Mouse (Mus musculus) CH12.LX (cell line): ENCODE data around the gene Prpf31. TPM values are rescaled to one million over a fixed set of nuclear protein-coding genes. Genes with fewer than 3 reads are reported as not detected.

Experiments used
- DNase-seq: peaks from one replicate; pipeline ENCODE4 v3.0.0-alpha.2; 2013; ENCODE audit errors: extremely low read depth
- H3K27ac ChIP-seq: 2 replicates; pipeline ENCODE4 v1.5.1; 2012; ENCODE audit warnings: low read depth, mild to moderate bottlenecking, control low read depth, moderate library complexity; ENCODE audit not compliant: insufficient read depth
- H3K27me3 ChIP-seq: replicated peaks from 2 replicates; pipeline ENCODE3; 2012; ENCODE audit warnings: inconsistent platforms
- H3K36me3 ChIP-seq, 2 experiments: replicated peaks in 1 of 2; 2 replicates each; pipeline versions ENCODE3 to v1.6.1; 2012; ENCODE audit warnings: inconsistent platforms in 1 of 2, low read length in 1 of 2, mild to moderate bottlenecking in 1 of 2, mixed read lengths in 1 of 2, moderate library complexity in 1 of 2; ENCODE audit not compliant: control insufficient read depth in 1 of 2, insufficient read depth in 1 of 2
- H3K4me1 ChIP-seq, 2 experiments: 2 replicates each; pipeline ENCODE4 v1.6.1; 2012; ENCODE audit warnings: inconsistent platforms in 1 of 2, moderate library complexity in 1 of 2; ENCODE audit not compliant: insufficient read depth in 2 of 2, control insufficient read depth in 1 of 2
- H3K4me2 ChIP-seq: 2 replicates; pipeline ENCODE4 v1.6.1; 2012; ENCODE audit warnings: low read depth, mild to moderate bottlenecking, control low read depth; ENCODE audit not compliant: poor library complexity, insufficient read depth, severe bottlenecking
- H3K4me3 ChIP-seq, 3 experiments: fragments of 150-350 bp in 1 of 3; sonication (generic) in 1 of 3; replicated peaks in 1 of 3; 2 replicates each; pipeline versions ENCODE3 to v1.5.1; 2011 to 2012; ENCODE audit warnings: low read depth in 2 of 3, low read length in 2 of 3, mild to moderate bottlenecking in 2 of 3, moderate library complexity in 2 of 3, control low read depth in 1 of 3, improper control_type of control experiment in 1 of 3, inconsistent platforms in 1 of 3, mixed read lengths in 1 of 3; ENCODE audit not compliant: poor library complexity in 1 of 3
- H3K79me2 ChIP-seq: replicated peaks from 2 replicates; pipeline ENCODE4 v1.6.1; 2012; ENCODE audit warnings: mild to moderate bottlenecking, moderate library complexity; ENCODE audit not compliant: control insufficient read depth, poor library complexity, insufficient read depth, severe bottlenecking; ENCODE audit errors: extremely low read depth
- H3K9ac ChIP-seq: 2 replicates; pipeline ENCODE4 v1.6.1; 2012; ENCODE audit warnings: low read depth, mild to moderate bottlenecking, control low read depth, moderate library complexity; ENCODE audit not compliant: insufficient read depth
- H3K9me3 ChIP-seq: replicated peaks from 2 replicates; pipeline ENCODE3; 2012; ENCODE audit warnings: low read length, inconsistent platforms, mixed read lengths
- BHLHE40 ChIP-seq: IDR thresholded peaks from 2 replicates; pipeline ENCODE4 v1.6.1; 2011; ENCODE audit warnings: mild to moderate bottlenecking, low read depth, low read length, improper control_type of control experiment
- CHD2 ChIP-seq: IDR thresholded peaks from 2 replicates; pipeline ENCODE4 v1.6.1; 2011; ENCODE audit warnings: low read length, improper control_type of control experiment
- E2F4 ChIP-seq: IDR thresholded peaks from 2 replicates; pipeline ENCODE4 v1.6.1; 2011; ENCODE audit warnings: low read depth, low read length, improper control_type of control experiment; ENCODE audit not compliant: insufficient replicate concordance
- HCFC1 ChIP-seq: IDR thresholded peaks from 2 replicates; pipeline ENCODE4 v1.6.1; 2012; ENCODE audit warnings: low read depth, mild to moderate bottlenecking, inconsistent platforms, low read length, improper control_type of control experiment
- IRF4 ChIP-seq: IDR thresholded peaks from 2 replicates; pipeline ENCODE4 v1.6.1; 2014; ENCODE audit warnings: low read depth, mild to moderate bottlenecking, inconsistent platforms, low read length, improper control_type of control experiment
- KAT2A ChIP-seq: IDR thresholded peaks from 2 replicates; pipeline ENCODE4 v1.6.1; 2012; ENCODE audit warnings: low read length, improper control_type of control experiment, inconsistent platforms; ENCODE audit not compliant: insufficient replicate concordance
- MAFK ChIP-seq: IDR thresholded peaks from 2 replicates; pipeline ENCODE4 v1.6.1; 2011; ENCODE audit warnings: low read length, improper control_type of control experiment; ENCODE audit not compliant: insufficient replicate concordance
- MAX ChIP-seq: IDR thresholded peaks from 2 replicates; pipeline ENCODE4 v1.6.1; 2011; ENCODE audit warnings: low read length, improper control_type of control experiment
- MEF2A ChIP-seq: IDR thresholded peaks from 2 replicates; pipeline ENCODE4 v1.6.1; 2014; ENCODE audit warnings: low read depth, mild to moderate bottlenecking, inconsistent platforms, low read length, improper control_type of control experiment, borderline replicate concordance
- NELFE ChIP-seq: IDR thresholded peaks from 2 replicates; pipeline ENCODE4 v1.6.1; 2011; ENCODE audit warnings: low read depth, low read length, improper control_type of control experiment
- NRF1 ChIP-seq: IDR thresholded peaks from 2 replicates; pipeline ENCODE4 v1.6.1; 2014; ENCODE audit warnings: low read depth, mild to moderate bottlenecking, inconsistent platforms, low read length, improper control_type of control experiment, moderate library complexity
- POLR2AphosphoS2 ChIP-seq: IDR thresholded peaks from 2 replicates; pipeline ENCODE4 v1.6.1; 2011; ENCODE audit warnings: low read depth, low read length, improper control_type of control experiment
- RAD21 ChIP-seq: IDR thresholded peaks from 2 replicates; pipeline ENCODE4 v1.6.1; 2011; ENCODE audit warnings: low read depth, mild to moderate bottlenecking, low read length, improper control_type of control experiment, moderate library complexity
- RCOR1 ChIP-seq: conservative IDR thresholded peaks from 2 replicates; pipeline ENCODE4 v1.6.1; 2012; ENCODE audit warnings: low read depth, mild to moderate bottlenecking, inconsistent platforms, low read length, improper control_type of control experiment
- TCF12 ChIP-seq: IDR thresholded peaks from 2 replicates; pipeline ENCODE4 v1.6.1; 2014; ENCODE audit warnings: low read depth, mild to moderate bottlenecking, inconsistent platforms, low read length, improper control_type of control experiment
- USF2 ChIP-seq: conservative IDR thresholded peaks from 2 replicates; pipeline ENCODE4 v1.6.1; 2011; ENCODE audit warnings: low read depth, low read length, improper control_type of control experiment
- ZNF384 ChIP-seq: IDR thresholded peaks from 2 replicates; pipeline ENCODE4 v1.6.1; 2012; ENCODE audit warnings: low read depth, low read length, improper control_type of control experiment, inconsistent platforms
- dilution Hi-C: fragments of 300-500 bp; cut with MboI; formaldehyde crosslinking; loops from 2 replicates; pipeline ENCODE4 v1.14.3; 2020; ENCODE audit warnings: low sequenced_read_pairs; ENCODE audit not compliant: extremely low pct_unique_long_range_greater_than_20kb, extremely low pct_ligation_motif_present
- in situ Hi-C: fragments of 300-500 bp; cut with MboI; formaldehyde crosslinking; loops from 3 replicates; pipeline ENCODE4 v1.14.3; 2019; ENCODE audit warnings: low sequenced_read_pairs, low pct_ligation_motif_present, low pct_unique_long_range_greater_than_20kb, mixed read lengths
- polyA plus RNA-seq: library from polyadenylated mRNA; unstranded; fragments of >175 nt; gene quantifications from 2 replicates; pipeline ENCODE4 v1.2.1, GENCODE M21; 2012; ENCODE audit warnings: low read depth; ENCODE audit not compliant: insufficient read length
- total RNA-seq, 2 experiments: library from RNA; depleted of rRNA; stranded (reverse); fragments of 300-350 nt in 1 of 2; fragments of >200 nt in 1 of 2; gene quantifications; 2 replicates each; pipeline ENCODE4 v1.2.3; 2012 to 2014

Gene Prpf31
- total and polyA plus RNA-seq, 3 experiments, result 99.2 to 171 (median 117) TPM

DNA sequence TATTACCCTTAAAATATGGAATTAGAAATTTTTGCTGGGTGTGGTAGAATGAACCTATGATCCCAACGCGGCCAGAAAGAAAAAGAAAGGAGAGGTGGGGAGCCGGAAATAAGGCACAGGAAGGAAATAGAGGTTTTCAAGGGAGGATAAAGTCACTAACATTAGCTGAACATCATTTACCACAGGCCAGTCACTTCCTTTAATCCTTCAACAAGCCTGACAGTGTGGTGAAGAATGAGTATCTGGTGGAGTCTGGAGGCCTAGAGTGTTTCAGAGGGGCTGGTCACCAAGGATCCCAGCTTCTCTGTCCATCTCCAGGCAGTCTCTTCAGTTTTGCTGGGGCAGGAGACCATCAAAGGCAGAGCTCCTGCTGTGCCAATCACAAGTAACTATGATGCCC is 19.3 kb upstream of the Prpf31 start:
- Histone ChIP-seq H3K27me3 (no peaks in the 10 kb centered on the region), H3K79me2 (no peaks in the 10 kb centered on the region), H3K4me2 (no peak overlapping the region), H3K9me3 (peaks cover 4% of the 10 kb centered on the region), H3K27ac (no peak overlapping the region), H3K36me3 (no peaks in the 10 kb centered on the region), H3K4me3 (no peak overlapping the region), H3K4me1 (peaks cover 2 to 3% of the 10 kb centered on the region in 2 experiments; a peak in 2 of 4 replicates), H3K9ac (no peak overlapping the region)
- in situ Hi-C loops (no loop called here), dilution Hi-C loops (no loop called here)
- TF ChIP-seq E2F4, result no peak
- no peak for TF ChIP-seq BHLHE40
- TF ChIP-seq RCOR1, result no peak
- no peak for TF ChIP-seq IRF4
- TF ChIP-seq MAFK, result no peak
- no peak for TF ChIP-seq ZNF384
- no peak for TF ChIP-seq CHD2
- TF ChIP-seq NELFE, result no peak
- no peak for TF ChIP-seq USF2
- TF ChIP-seq NRF1, result no peak
- DNase-seq, result no peak

DNA sequence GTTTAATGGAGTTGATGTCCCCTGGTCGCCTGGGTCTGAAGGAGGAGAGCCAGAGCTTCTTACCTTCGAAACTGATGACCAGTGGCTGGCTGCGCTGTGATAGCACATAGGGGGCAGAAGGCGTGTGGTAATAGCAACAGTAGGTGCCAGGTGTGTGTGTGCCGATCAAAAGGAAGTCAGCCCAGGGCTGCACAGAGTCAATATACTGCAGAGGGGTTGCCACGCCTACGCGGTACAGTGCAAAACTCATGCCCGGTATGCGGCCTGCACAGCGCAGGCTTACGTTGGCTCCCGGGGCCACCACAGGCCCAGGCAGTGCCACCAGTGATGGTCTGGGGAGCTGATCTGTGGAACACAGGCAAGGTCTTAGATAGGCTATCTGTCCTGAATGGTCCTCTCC is 18.8 kb upstream of the Prpf31 start:
- Histone ChIP-seq H3K4me2 (no peak overlapping the region), H3K4me1 (peaks cover 5 to 6% of the 10 kb centered on the region in 2 experiments; a peak in 3 of 4 replicates), H3K9me3 (peaks cover 2% of the 10 kb centered on the region), H3K4me3 (no peak overlapping the region), H3K36me3 (no peaks in the 10 kb centered on the region), H3K27me3 (no peaks in the 10 kb centered on the region), H3K9ac (no peak overlapping the region), H3K79me2 (no peaks in the 10 kb centered on the region), H3K27ac (no peak overlapping the region)
- no peak for TF ChIP-seq RAD21
- no peak for TF ChIP-seq POLR2AphosphoS2
- TF ChIP-seq MEF2A, result no peak
- no peak for TF ChIP-seq MAX
- no peak for TF ChIP-seq KAT2A
- no peak for TF ChIP-seq TCF12
- no peak for TF ChIP-seq E2F4
- TF ChIP-seq HCFC1, result no peak
- DNase-seq, result no peak
- dilution Hi-C loops (no loop called here), in situ Hi-C loops (no loop called here)
